Mouse (Mus musculus): ENCODE measurements around the gene Rab11a. TPM values are rescaled to one million over a fixed set of nuclear protein-coding genes. Genes with fewer than 3 reads are reported as not detected.

Gene Rab11a
- polyA plus RNA-seq (2012; rRNA removed): 160 and 243 TPM in 2 replicates
- polyA plus RNA-seq (2014; fragmentation: Nextera tagmentation; extraction: Ambion mirVana): 406 and 434 TPM in 2 replicates

DNA sequence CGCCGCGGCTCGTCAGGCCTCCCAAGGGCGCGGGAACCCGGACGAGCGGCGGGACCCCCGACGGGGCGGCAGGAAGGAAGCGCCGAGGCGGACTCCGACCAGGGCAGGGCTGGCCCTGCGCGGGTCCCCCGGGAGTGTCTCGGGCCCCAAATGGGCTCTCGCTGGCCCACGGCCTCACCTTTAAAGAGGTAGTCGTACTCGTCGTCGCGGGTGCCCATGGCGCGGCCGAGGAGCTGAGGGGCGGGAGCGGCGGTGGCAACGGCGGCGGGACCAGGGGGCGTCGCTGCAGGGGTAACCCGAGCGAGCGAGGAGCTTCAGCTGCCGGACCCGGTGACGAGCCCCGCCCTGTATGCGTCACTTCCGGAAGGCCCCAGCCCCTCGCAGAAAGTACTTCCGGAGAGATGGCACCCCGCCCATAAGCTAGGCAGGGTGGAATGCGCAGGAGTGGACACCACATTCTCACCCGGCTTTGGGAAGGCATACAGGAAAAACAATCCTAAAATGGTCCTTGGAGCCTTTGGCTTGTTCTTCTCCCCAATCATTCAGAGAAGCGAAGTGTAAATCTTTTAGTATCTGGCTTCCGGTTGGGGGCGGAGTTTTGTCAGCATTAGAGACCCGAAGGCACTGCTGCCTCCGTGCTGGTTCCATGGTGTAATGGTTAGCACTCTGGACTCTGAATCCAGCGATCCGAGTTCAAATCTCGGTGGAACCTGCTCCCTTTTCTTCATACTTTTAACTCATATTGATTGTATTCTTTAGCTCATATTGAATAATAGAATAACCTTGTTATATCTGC lies at the start of gene Rab11a:
Gene Rab11a, minus strand, starts transcription at position 353 of the 796 bp plus-strand sequence.
- H3K4me2 ChIP-seq (replicated peaks; ENCODE audit: low read depth, low read length, severe bottlenecking): peak within 1 kb of the TSS; percentile 66
- WGBS: under 1% methylated on average over 27 of the region's 61 CpGs
- H3K9me3 ChIP-seq (ENCODE audit: control insufficient read depth, low read length): no peaks in the 10 kb centered on the region
- no peaks in the 10 kb centered on the region for H3K27me3 ChIP-seq (ENCODE audit: control insufficient read depth, insufficient read depth, low read length)
- peaks cover 6% of the 10 kb centered on the region; the same call in 1 of the 2 replicates for H3K4me1 ChIP-seq (ENCODE audit: control insufficient read depth, insufficient read depth, low read length)
- peak; percentile 55; the same call in 1 of the 2 replicates for TF ChIP-seq POLR2A (IDR thresholded peaks at IDR 0.05; ENCODE audit: borderline replicate concordance, extremely low read depth, insufficient read depth, insufficient read length)
- peak within 1 kb of the TSS; percentile 89 for H3K27ac ChIP-seq (replicated peaks; ENCODE audit: low read depth, low read length)
- H3K9ac ChIP-seq (ENCODE audit: low read depth, low read length, severe bottlenecking): peak within 1 kb of the TSS; percentile 89
- peak; percentile 95 for DNase-seq (ENCODE audit: low spot score)
- no peaks in the 10 kb centered on the region for H3K36me3 ChIP-seq (ENCODE audit: control insufficient read depth, insufficient read depth, low read length)
- peak within 1 kb of the TSS; percentile 97 for H3K4me3 ChIP-seq (replicated peaks; ENCODE audit: low read length)
- ATAC-seq (ENCODE audit: low FRiP score, low read depth): peak; percentile 98

DNA sequence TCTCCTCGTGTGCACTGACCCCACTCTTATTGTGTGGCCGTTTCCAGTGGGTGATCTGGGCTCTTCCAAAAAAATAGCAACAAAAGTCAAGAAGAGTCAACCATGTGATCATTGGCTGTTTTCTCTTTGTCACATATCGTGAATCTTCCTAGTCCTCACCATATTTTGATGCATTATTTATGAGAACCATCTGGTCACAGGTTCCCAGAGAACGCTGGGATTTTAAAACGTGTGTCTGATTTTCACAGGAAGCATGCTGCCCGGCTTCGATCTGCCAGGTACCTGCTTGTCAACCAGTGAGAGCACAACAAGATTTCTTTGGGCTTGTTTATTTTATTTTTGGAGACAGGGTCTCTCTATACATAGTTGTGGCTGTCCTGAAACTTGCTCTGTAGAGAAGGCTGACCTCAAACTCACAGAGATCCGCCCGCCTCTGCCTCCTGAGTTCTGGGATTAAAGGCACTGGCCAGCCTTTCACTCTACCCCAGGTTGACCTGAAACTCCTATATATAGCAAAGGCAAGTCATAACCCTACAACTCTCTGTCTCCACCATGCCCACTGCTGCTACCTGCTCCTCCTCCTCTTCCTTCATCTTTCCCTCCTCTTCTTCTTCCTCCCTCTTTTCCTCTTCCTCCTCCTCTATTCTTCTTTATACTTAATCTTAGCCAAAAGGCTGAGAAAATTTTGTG lies 48.8 kb upstream of the Rab11a start:
- 66% methylated on average over 8 of the region's 9 CpGs for WGBS
- H3K9ac ChIP-seq (ENCODE audit: low read depth, low read length, severe bottlenecking): no peak overlapping the region
- no peak for ATAC-seq (ENCODE audit: low FRiP score, low read depth)
- no peak for TF ChIP-seq POLR2A (IDR thresholded peaks at IDR 0.05; ENCODE audit: borderline replicate concordance, extremely low read depth, insufficient read depth, insufficient read length)
- H3K4me1 ChIP-seq (ENCODE audit: control insufficient read depth, insufficient read depth, low read length): no peaks in the 10 kb centered on the region; the same call in 1 of the 2 replicates
- DNase-seq (ENCODE audit: low spot score): no peak
- H3K4me3 ChIP-seq (replicated peaks; ENCODE audit: low read length): no peak overlapping the region
- H3K9me3 ChIP-seq (ENCODE audit: control insufficient read depth, low read length): no peaks in the 10 kb centered on the region
- H3K27me3 ChIP-seq (ENCODE audit: control insufficient read depth, insufficient read depth, low read length): no peaks in the 10 kb centered on the region
- H3K27ac ChIP-seq (replicated peaks; ENCODE audit: low read depth, low read length): no peak overlapping the region
- no peaks in the 10 kb centered on the region for H3K36me3 ChIP-seq (ENCODE audit: control insufficient read depth, insufficient read depth, low read length)
- no peak overlapping the region for H3K4me2 ChIP-seq (replicated peaks; ENCODE audit: low read depth, low read length, severe bottlenecking)

DNA sequence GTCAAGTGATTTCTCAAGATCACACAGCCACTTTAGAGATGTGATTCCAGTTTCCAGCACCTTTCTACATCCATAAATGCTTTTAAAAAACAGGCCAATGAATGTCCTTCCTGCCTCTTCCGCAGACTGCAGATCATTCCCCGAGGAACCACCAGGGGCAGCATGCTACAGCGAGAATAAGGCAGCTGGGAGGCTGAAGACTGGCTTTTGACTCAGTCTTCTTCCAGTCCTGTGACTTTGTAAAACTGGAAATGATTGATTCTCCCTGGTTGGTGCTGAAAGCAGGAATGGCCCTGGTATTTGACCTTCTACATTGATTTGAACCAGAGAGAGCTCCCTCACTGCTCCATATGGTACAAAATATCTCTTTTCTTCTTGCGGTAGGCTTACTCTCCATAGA lies 47.3 kb upstream of the Rab11a start:
- H3K4me3 ChIP-seq (replicated peaks; ENCODE audit: low read length): no peak overlapping the region
- H3K27me3 ChIP-seq (ENCODE audit: control insufficient read depth, insufficient read depth, low read length): no peaks in the 10 kb centered on the region
- no peaks in the 10 kb centered on the region for H3K9me3 ChIP-seq (ENCODE audit: control insufficient read depth, low read length)
- H3K36me3 ChIP-seq (ENCODE audit: control insufficient read depth, insufficient read depth, low read length): no peaks in the 10 kb centered on the region
- ATAC-seq (ENCODE audit: low FRiP score, low read depth) (no peak), DNase-seq (ENCODE audit: low spot score) (peak; percentile 29)
- no peak overlapping the region for H3K4me2 ChIP-seq (replicated peaks; ENCODE audit: low read depth, low read length, severe bottlenecking)
- no peaks in the 10 kb centered on the region for H3K4me1 ChIP-seq (ENCODE audit: control insufficient read depth, insufficient read depth, low read length)
- H3K9ac ChIP-seq (ENCODE audit: low read depth, low read length, severe bottlenecking): no peak overlapping the region
- no peak for TF ChIP-seq POLR2A (IDR thresholded peaks at IDR 0.05; ENCODE audit: borderline replicate concordance, extremely low read depth, insufficient read depth, insufficient read length)
- 32% methylated on average over 4 of the region's 4 CpGs for WGBS
- no peak overlapping the region for H3K27ac ChIP-seq (replicated peaks; ENCODE audit: low read depth, low read length)

DNA sequence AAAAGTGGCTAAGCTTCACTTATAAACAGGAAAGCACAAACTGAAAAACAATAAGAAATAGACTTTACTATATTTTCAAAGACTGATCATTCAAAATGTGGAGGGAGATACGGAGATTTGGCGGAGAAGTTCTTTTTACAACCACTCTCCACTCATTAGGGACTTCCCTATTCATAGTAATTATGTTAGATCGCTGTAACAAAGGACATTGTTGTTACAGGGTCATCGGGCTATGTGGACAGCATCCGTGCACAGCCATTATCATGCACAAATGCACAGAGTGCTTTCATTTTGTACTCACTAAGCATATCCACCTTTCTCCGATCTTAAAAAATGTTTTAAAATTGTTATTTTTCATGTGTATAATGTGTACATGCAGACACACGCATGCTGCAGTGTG lies 46.0 kb upstream of the Rab11a start:
- ATAC-seq (ENCODE audit: low FRiP score, low read depth) (no peak), DNase-seq (ENCODE audit: low spot score) (no peak)
- WGBS: 87% methylated on average over 7 of the region's 7 CpGs
- no peaks in the 10 kb centered on the region for H3K36me3 ChIP-seq (ENCODE audit: control insufficient read depth, insufficient read depth, low read length)
- H3K27ac ChIP-seq (replicated peaks; ENCODE audit: low read depth, low read length): no peak overlapping the region
- TF ChIP-seq POLR2A (IDR thresholded peaks at IDR 0.05; ENCODE audit: borderline replicate concordance, extremely low read depth, insufficient read depth, insufficient read length): no peak
- H3K9ac ChIP-seq (ENCODE audit: low read depth, low read length, severe bottlenecking): no peak overlapping the region
- no peaks in the 10 kb centered on the region for H3K27me3 ChIP-seq (ENCODE audit: control insufficient read depth, insufficient read depth, low read length)
- no peak overlapping the region for H3K4me3 ChIP-seq (replicated peaks; ENCODE audit: low read length)
- no peaks in the 10 kb centered on the region for H3K9me3 ChIP-seq (ENCODE audit: control insufficient read depth, low read length)
- H3K4me1 ChIP-seq (ENCODE audit: control insufficient read depth, insufficient read depth, low read length): no peaks in the 10 kb centered on the region
- no peak overlapping the region for H3K4me2 ChIP-seq (replicated peaks; ENCODE audit: low read depth, low read length, severe bottlenecking)

DNA sequence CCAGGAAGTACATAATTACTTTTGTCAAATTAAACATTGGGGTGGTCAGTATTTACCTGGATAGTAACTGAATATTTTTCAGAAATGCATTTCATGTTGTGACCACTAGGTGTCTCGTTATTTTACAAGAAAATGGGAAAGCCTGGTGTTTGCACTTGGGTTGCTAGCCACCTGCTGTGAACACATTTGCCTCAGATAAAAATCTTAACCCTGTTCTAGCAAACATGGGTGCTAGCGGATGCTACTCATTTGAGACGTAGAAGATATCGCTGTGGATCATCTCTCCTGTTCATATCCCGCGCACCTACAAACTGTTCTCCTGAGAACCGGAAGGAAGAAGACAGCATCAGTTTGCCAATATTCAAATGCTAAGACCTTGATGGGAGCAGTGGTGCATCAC lies 42.1 kb upstream of the Rab11a start:
- no peak for TF ChIP-seq POLR2A (IDR thresholded peaks at IDR 0.05; ENCODE audit: borderline replicate concordance, extremely low read depth, insufficient read depth, insufficient read length)
- ATAC-seq (ENCODE audit: low FRiP score, low read depth) (no peak), DNase-seq (ENCODE audit: low spot score) (peak; percentile 36)
- no peaks in the 10 kb centered on the region for H3K4me1 ChIP-seq (ENCODE audit: control insufficient read depth, insufficient read depth, low read length)
- 40% methylated on average over 7 of the region's 7 CpGs for WGBS
- H3K4me3 ChIP-seq (replicated peaks; ENCODE audit: low read length): no peak overlapping the region
- H3K27me3 ChIP-seq (ENCODE audit: control insufficient read depth, insufficient read depth, low read length): no peaks in the 10 kb centered on the region
- no peak overlapping the region for H3K27ac ChIP-seq (replicated peaks; ENCODE audit: low read depth, low read length)
- H3K4me2 ChIP-seq (replicated peaks; ENCODE audit: low read depth, low read length, severe bottlenecking): no peak overlapping the region
- no peaks in the 10 kb centered on the region for H3K36me3 ChIP-seq (ENCODE audit: control insufficient read depth, insufficient read depth, low read length)
- no peaks in the 10 kb centered on the region for H3K9me3 ChIP-seq (ENCODE audit: control insufficient read depth, low read length)
- H3K9ac ChIP-seq (ENCODE audit: low read depth, low read length, severe bottlenecking): no peak overlapping the region
